Mouse (Mus musculus): Measurements from ENCODE around the gene Cbx8.

The Cbx8 gene

GRCm38 (mm10) chr11:119033874-119034558, 6.8 kb downstream of the Cbx8 start:
- DNase-seq (ENCODE audit: low spot score): no peak

DNA sequence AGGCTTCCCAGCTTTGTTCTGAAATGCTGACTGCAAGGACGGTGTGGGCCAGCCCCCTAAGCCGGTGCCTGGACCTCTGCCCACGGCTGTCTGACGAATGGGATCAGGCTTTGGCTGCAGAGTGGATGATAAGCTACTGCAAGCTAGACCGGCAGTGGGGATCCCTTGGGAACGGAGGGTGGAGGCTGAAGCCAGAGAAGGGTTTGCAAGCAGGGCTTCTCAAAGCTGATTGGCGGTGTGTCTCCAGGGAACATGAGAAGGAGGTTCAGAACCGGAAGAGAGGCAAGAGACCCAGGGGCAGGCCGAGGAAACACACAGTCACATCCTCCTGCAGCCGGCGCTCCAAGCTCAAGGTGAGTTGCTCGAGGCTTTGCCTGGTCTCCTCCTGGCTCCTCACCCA, 14.6 kb downstream of the Cbx8 start:
- no peak for DNase-seq (ENCODE audit: low spot score)

GRCm38 (mm10) chr11:119024260-119024659, 16.5 kb downstream of the Cbx8 start:
- no peak for DNase-seq (ENCODE audit: low spot score)

DNA sequence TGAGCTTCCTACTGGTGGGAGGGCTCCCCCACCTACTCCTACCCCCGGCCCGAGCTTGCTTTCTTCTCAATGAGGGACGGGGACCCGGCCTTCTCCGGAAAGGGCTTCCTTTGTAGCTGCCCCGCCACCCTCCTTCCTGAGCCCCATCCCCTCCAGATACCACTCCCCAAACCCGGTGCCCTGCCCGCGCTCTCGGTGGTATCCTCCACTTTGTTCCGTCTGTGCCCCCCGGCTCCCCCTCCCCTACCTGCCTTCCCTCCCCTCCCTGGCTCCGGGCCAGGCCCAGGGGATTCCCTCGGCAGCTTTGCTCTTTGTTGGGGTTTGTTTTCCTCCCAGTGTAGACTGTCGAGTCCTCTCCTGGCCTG, 17.2 kb downstream of the Cbx8 start:
- DNase-seq (ENCODE audit: low spot score): no peak

GRCm38 (mm10) chr11:119022895-119023615, 17.7 kb downstream of the Cbx8 start, which contains the start of gene Cbx2:
Gene Cbx2 (plus strand): TSS chr11:119022962.
- no peak for DNase-seq (ENCODE audit: low spot score)

- DNase-seq (ENCODE audit: low spot score): no peak
Observed at GRCm38 (mm10) chr11:119022068-119022894, 18.5 kb downstream of the Cbx8 start.

GRCm38 (mm10) chr11:119021180-119021579, 19.6 kb downstream of the Cbx8 start:
- DNase-seq (ENCODE audit: low spot score): no peak

GRCm38 (mm10) chr11:119017506-119017905, 23.3 kb downstream of the Cbx8 start:
- no peak for DNase-seq (ENCODE audit: low spot score)

GRCm38 (mm10) chr11:119014455-119014854, 26.3 kb downstream of the Cbx8 start:
- no peak for DNase-seq (ENCODE audit: low spot score)

GRCm38 (mm10) chr11:119007461-119008456, 33.0 kb downstream of the Cbx8 start:
- DNase-seq (ENCODE audit: low spot score): no peak

DNA sequence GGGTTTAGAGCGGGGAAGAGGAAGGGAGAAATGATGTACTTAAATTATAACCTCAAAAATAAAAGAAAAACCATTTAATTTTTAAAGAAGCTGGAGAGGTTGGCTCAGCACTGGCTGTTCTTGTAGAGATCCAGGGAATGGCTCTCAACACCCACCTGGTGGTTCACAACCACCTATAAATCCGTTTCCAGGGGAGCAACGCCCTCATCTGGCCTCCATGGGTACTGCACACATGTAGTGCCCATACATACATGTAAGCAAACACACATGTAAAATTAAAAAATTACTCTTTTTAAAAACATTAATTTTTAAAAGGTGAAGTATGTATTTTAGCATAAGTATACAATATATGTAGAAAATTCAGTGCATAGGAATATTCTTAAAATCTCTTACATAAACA, 34.3 kb downstream of the Cbx8 start:
- DNase-seq (ENCODE audit: low spot score): no peak

DNA sequence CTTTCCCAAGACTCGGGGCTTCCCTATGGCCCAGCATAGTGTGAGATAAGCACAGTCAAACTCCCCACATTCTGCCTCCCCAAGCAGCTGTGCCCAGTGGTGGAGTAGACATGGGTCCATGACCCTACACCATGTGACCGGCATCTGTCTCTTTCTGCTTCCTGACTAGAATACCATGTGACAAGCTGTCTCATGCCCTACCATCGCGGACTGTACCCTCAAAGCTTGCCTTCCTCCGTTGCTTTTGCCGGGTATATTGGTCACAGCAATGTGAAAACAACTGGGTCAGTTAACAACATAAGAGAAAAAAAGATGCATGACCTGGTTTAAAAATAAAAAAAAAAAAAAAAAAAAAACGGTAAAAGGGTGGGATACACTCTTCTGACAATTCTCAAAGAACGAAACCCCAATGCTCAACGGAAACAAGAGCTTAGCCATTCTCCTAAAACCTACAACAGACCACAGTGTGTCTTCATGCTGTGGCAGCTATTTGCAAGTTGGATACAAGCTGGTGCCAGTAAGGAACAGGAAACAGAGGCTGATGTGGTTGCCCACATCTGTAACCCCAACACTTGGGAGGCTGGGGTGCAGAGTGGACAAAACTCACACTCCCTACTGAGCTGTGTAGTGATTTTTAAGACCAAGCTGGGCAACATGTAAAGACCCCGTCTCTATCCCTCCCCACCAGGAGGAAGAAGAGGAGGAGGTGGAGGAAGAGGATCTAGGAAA, 35.1 kb downstream of the Cbx8 start:
- DNase-seq (ENCODE audit: low spot score): no peak

GRCm38 (mm10) chr11:119001493-119002128, 39.2 kb downstream of the Cbx8 start:
- DNase-seq (ENCODE audit: low spot score): no peak

DNA sequence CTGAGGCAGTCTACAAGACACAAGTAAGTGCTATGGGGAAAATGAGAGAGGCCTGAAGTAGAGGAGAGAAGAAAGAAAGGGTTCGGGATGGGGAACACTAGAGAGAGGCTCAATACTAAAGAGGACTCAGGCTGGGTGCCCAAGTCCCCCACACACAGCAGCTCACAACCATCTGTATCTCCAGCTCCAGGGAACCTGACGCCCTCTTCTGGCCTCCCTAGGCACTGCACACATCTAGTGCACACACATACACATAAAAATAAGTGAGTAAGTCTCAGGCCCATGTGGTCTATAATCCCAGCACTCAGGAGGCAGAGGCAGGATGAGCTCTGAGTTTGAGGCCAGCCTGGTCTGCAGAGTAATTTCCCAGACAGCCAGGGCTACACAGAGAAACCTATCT, 39.9 kb downstream of the Cbx8 start:
- DNase-seq (ENCODE audit: low spot score): no peak

DNA sequence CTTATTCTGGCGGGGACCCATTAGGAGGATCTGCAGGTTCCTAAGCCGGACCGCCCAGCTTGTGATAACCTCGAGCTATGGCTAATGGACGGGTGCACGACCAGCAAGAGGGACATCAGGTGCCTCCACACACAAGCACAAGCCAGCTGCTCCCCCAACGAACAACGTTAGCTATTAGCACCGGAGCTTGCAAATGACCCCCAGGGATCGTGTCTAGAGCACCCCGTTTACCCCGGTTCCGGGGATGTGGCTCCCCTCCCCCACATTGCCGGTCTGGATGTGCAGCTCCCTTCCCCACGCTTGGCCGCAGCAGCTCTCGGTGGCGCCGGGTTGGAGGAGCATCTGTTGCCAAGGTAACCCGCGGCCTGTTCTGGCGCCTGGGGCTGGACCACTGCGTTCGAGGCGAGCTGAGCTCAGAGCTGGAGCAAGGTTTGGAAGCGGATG, 41.4 kb downstream of the Cbx8 start:
- DNase-seq (ENCODE audit: low spot score): no peak

- peak; percentile 28 for DNase-seq (ENCODE audit: low spot score)
Observed at GRCm38 (mm10) chr11:118998540-118999265, 42.1 kb downstream of the Cbx8 start.

DNA sequence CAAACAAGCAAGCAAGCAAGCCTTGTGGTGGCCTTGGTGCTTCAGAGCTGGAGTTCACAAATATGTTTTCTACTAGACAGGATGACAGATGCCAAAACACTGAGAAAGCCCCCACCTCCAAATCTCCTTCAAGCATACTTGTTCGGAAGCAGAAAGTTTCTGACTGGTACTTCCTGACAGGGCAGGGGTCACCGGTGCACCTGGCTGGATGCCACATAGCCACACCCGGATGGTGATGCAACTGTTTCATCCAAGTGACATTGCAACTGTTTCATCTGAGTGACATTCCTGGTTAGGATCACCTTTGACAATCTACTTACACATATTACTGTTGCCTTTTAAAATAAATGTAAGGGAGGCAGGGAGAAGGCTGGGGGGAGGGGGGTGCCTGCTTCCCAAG, 43.6 kb downstream of the Cbx8 start:
- no peak for DNase-seq (ENCODE audit: low spot score)

DNA sequence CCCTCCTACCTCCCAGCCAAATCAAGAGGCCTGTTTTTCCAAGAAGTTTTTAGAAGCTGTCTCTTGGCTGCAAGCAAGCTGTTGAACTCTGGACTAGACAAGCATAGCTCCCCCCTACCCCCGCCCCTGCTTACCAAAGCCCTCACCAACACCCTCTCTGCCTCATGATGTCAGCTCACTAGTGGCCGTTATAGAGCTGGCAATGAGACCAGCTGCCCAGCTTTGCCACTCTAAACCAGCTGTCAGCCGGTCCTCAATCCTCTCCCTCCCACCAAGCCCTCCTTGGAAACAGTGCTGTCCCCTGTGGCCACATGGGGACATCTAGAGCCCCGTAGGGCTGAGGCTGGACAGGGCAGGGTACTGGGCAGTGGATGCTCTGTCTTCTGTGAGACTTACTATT, 45.3 kb downstream of the Cbx8 start:
- no peak for DNase-seq (ENCODE audit: low spot score)

GRCm38 (mm10) chr11:118992781-118993180, 48.0 kb downstream of the Cbx8 start:
- DNase-seq (ENCODE audit: low spot score): no peak

DNA sequence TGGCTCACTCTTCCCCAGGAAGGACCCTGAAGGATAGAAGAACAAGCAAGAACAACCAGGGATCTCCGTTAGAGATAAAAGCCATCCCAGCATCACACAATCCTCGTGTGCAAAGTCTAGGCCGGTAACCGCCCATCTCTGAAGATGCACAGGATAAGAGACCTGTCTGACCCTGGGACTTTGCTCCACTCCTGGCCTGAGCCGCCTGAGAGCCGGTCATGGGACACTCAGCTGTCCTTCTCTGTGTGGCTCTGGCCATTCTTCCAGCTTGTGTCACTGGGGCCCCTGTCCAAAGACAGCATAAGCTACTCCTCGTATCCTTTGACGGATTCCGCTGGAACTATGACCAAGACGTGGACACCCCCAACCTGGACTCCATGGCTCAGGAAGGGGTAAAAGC, 52.8 kb downstream of the Cbx8 start, which contains the start of gene Enpp7:
Gene Enpp7 (plus strand): TSS at position 190 of the 400 bp plus-strand sequence.
- DNase-seq (ENCODE audit: low spot score): no peak
